Mouse (Mus musculus) heart, adult 2 months (tissue): Measurements from ENCODE around the gene Pde11a. TPM values are rescaled to one million over a fixed set of nuclear protein-coding genes. Genes with fewer than 3 reads are reported as not detected.
A peak's percentile ranks its signal among the peaks of the same experiment; 100 is the strongest.

ENCODE experiments used
- DNase-seq, 2 experiments: peaks; one replicate each; pipeline ENCODE4 v3.0.0; 2021
- H3K27ac ChIP-seq: fragments of 200-600 bp; 2 replicates; pipeline ENCODE4 v1.8.1; 2022
- H3K27me3 ChIP-seq: fragments of 200-500 bp; 2 replicates; pipeline ENCODE4 v1.6.1; 2012; ENCODE audit warnings: mild to moderate bottlenecking, low read length, inconsistent platforms, mixed read lengths; ENCODE audit not compliant: control insufficient read depth, insufficient read depth
- H3K36me3 ChIP-seq: fragments of 200-500 bp; 2 replicates; pipeline ENCODE4 v1.6.1; 2012; ENCODE audit warnings: low read length, inconsistent platforms; ENCODE audit not compliant: control insufficient read depth, insufficient read depth
- H3K4me1 ChIP-seq: fragments of 200-500 bp; 2 replicates; pipeline ENCODE4 v1.6.1; 2011; ENCODE audit warnings: low read length; ENCODE audit not compliant: control insufficient read depth, insufficient read depth
- H3K4me3 ChIP-seq: fragments of 200-600 bp; 2 replicates; pipeline ENCODE4 v1.8.1; 2022
- H3K79me2 ChIP-seq: fragments of 200-500 bp; replicated peaks from 2 replicates; pipeline ENCODE4 v1.6.1; 2012; ENCODE audit warnings: mild to moderate bottlenecking, inconsistent platforms, low read length, moderate library complexity, mixed read lengths; ENCODE audit not compliant: control insufficient read depth, insufficient read depth
- H3K9ac ChIP-seq: fragments of 200-500 bp; 2 replicates; pipeline ENCODE4 v1.6.1; 2012; ENCODE audit warnings: low read depth, mild to moderate bottlenecking, control low read depth, inconsistent platforms, low read length, mixed read lengths
- CTCF ChIP-seq: fragments of 200-600 bp; IDR thresholded peaks from 2 replicates; pipeline ENCODE4 v1.8.1; 2022; ENCODE audit warnings: antibody characterized with exemption, mild to moderate bottlenecking, moderate library complexity
- EP300 ChIP-seq: fragments of 200-500 bp; IDR thresholded peaks from 2 replicates; pipeline ENCODE4 v1.6.1; 2011; ENCODE audit warnings: low read depth, low read length, control low read depth; ENCODE audit not compliant: insufficient read depth
- POLR2A ChIP-seq: fragments of 200-500 bp; IDR thresholded peaks from 2 replicates; pipeline ENCODE4 v1.6.1; 2011; ENCODE audit warnings: mild to moderate bottlenecking, low read depth, low read length, control low read depth; ENCODE audit not compliant: insufficient read depth
- WGBS: fragments of 180-500 bp; shearing (Covaris S2); methylation state at CpG from one replicate; pipeline ENCODE4 v1.1.7; 2018; 5-methylcytosine and 5-hydroxymethylcytosine counted together
- intact Hi-C: fragments of 180-260 bp; cut with DNase I; formaldehyde crosslinking; loops from one replicate; pipeline ENCODE4 v1.15.1; 2025
- polyA plus RNA-seq: library from polyadenylated mRNA; depleted of rRNA; stranded (reverse); fragments of >200 nt; gene quantifications from 2 replicates; pipeline ENCODE4 v1.2.3, GENCODE M21; 2012
- total RNA-seq, 2 experiments: library from RNA; stranded (reverse); gene quantifications; 2 replicates each; pipeline ENCODE4 v1.2.3; 2021

Gene Pde11a
- total and polyA plus RNA-seq, 3 experiments = 0.12 to 1.4 (median 1.2) TPM

- WGBS = 62% methylated on average over 9 of the region's 9 CpGs
- Histone ChIP-seq H3K36me3 (peaks cover 2% of the 10 kb centered on the region; the same call in 1 of the 2 replicates), H3K27ac (no peak overlapping the region), H3K9ac (no peak overlapping the region), H3K79me2 (no peaks in the 10 kb centered on the region), H3K27me3 (no peaks in the 10 kb centered on the region), H3K4me3 (no peak overlapping the region), H3K4me1 (no peaks in the 10 kb centered on the region)
- intact Hi-C loops = no loop called here
- no peak for TF ChIP-seq CTCF
- TF ChIP-seq EP300 = no peak
- no peak for TF ChIP-seq POLR2A
- no peak for DNase-seq
These were observed 364.4 kb downstream of the Pde11a start for GRCm38 (mm10) chr2:75974131-75974530.

DNA sequence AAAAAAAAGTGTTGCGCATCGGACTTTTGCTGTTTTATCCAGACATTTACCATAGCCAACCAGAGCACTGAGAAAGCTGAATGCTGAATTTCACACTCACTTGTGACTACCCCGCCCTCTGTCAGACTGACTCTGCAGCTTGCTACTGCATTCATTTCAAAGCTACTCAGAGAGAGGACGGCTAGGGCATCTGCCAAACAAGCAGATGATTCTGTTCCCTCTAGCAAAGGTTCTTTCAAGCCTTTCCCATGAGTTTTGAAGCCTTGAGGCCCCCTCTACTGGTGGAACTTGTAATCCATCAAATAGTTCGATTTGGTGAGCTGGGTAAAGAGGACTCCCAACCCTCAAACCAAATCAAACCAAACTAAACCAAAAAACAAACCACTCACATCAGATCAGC, 373.6 kb downstream of the Pde11a start:
- Histone ChIP-seq H3K79me2 (no peaks in the 10 kb centered on the region), H3K4me1 (peaks cover 8% of the 10 kb centered on the region), H3K36me3 (no peaks in the 10 kb centered on the region), H3K27me3 (no peaks in the 10 kb centered on the region), H3K27ac (peak overlapping the region; percentile 10; the same call in 1 of the 2 replicates), H3K4me3 (peak overlapping the region; percentile 48), H3K9ac (no peak overlapping the region)
- 9% methylated on average over 5 of the region's 5 CpGs for WGBS
- no peak for TF ChIP-seq EP300
- no peak for TF ChIP-seq POLR2A
- peak; percentile 78 for TF ChIP-seq CTCF
- intact Hi-C loops = loop anchor here (1.0 to 5.0 kb wide), 4 partner anchors 38 to 358 kb away; no protein-coding TSS in a partner anchor
- DNase-seq = peak; percentile 49 to 60

DNA sequence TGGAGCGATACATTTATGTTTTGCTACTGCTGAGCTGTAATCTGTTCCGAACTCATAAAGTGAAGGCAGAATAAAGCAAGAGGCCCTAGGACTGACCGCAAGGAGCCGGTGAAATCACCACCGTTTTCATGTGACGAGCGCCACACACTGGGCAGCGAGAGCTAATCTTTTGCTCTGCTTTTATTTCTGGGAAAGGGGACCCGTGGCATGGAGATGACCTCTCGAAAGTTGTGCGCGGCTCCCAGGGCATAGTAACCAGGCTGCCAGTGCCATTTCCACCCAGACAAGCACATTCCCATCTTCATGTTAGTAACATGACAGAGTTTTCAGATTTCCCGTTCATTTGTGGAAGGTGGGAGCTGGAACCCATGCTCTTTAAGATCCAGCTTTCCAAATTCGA, 374.1 kb downstream of the Pde11a start:
- no peaks in the 10 kb centered on the region for H3K79me2 ChIP-seq
- no peaks in the 10 kb centered on the region for H3K36me3 ChIP-seq
- H3K4me1 ChIP-seq = peaks cover 9% of the 10 kb centered on the region
- DNase-seq = peak; percentile 72 to 79
- TF ChIP-seq POLR2A = no peak
- TF ChIP-seq CTCF = peak; percentile 73
- TF ChIP-seq EP300 = peak; percentile 64; the same call in 1 of the 2 replicates
- H3K27me3 ChIP-seq = no peaks in the 10 kb centered on the region
- 3% methylated on average over 14 of the region's 14 CpGs for whole genome bisulfite sequencing
- peak overlapping the region; percentile 57; the same call in 1 of the 2 replicates for H3K9ac ChIP-seq
- intact Hi-C loops = loop anchor here (1.0 to 5.0 kb wide), 3 partner anchors 37 to 178 kb away; no protein-coding TSS in a partner anchor
- H3K27ac ChIP-seq = peak overlapping the region; percentile 10; the same call in 1 of the 2 replicates
- H3K4me3 ChIP-seq = peak overlapping the region; percentile 48

DNA sequence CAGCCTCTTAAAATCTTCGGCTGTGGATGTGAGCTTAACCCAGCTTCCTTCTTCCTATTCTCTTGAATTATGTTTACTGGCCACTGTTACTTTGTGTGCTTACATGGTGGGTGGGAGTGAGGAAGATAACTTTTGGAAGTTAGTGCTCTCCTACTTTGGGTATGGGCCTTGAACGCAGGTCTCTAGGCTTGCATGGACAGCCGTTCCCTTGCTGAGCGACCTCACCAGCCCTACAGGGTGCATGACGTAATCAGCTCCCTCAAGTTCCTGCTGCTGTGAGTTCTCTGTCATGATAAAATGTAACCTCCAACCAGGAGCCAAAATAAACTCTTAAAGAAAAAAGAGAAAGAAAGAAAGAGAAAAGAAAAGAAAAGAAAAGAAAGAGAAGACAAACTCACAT, 374.5 kb downstream of the Pde11a start:
- H3K9ac ChIP-seq = no peak overlapping the region
- H3K4me1 ChIP-seq = peaks cover 9% of the 10 kb centered on the region
- 53% methylated on average over 5 of the region's 5 CpGs for WGBS
- H3K79me2 ChIP-seq = no peaks in the 10 kb centered on the region
- no peaks in the 10 kb centered on the region for H3K27me3 ChIP-seq
- H3K36me3 ChIP-seq = no peaks in the 10 kb centered on the region
- DNase-seq = no peak
- TF ChIP-seq POLR2A (no peak), EP300 (no peak), CTCF (no peak)
- peak overlapping the region; percentile 10; the same call in 1 of the 2 replicates for H3K27ac ChIP-seq
- intact Hi-C loops = loop anchor here (1.0 to 5.0 kb wide), 3 partner anchors 37 to 177 kb away; no protein-coding TSS in a partner anchor
- H3K4me3 ChIP-seq = peak overlapping the region; percentile 48

DNA sequence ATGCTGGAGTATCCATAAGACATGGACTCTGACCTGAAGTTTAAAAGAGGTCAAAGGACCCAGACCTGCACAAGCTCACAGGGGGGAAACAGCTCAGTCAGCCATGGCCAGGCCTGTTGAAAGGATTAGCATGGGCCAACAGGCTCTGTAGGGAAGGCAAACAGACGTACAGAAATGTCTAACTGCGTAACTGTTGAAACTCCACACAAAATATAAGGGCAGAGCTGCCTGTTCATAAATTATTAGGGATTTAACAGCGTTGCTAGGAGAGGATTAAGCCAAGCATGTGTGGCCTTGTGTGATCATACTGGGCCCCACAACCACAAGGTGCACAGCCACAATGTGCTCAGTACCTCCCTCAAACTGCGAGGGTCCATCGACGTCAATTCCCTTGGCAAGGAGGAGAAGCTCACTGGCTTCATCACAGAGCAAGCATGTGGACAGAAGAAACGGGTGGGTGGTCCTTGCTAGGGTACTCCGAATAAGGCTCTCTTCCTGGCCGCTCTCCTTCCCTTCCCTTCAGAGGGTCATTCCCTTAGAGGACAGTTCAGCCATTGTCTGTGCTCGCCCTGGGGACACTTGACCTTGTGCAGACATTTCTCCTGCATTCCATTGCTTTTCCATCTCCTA, 375.2 kb downstream of the Pde11a start:
- Histone ChIP-seq H3K36me3 (no peaks in the 10 kb centered on the region), H3K4me1 (peaks cover 9% of the 10 kb centered on the region), H3K27me3 (no peaks in the 10 kb centered on the region), H3K27ac (no peak overlapping the region), H3K9ac (no peak overlapping the region), H3K79me2 (no peaks in the 10 kb centered on the region), H3K4me3 (no peak overlapping the region)
- TF ChIP-seq EP300 (no peak), POLR2A (no peak), CTCF (no peak)
- WGBS = 82% methylated on average over 10 of the region's 10 CpGs
- DNase-seq = no peak
- intact Hi-C loops = loop anchor here (5.0 kb wide), 1 partner anchor 36 kb away; no protein-coding TSS in a partner anchor
